Mouse (Mus musculus) heart, embryonic 16.5 days (tissue): ENCODE measurements at regions not wholly inside any gene's neighbourhood (a gene's known extent, or its start where the extent isn't known, plus 50 kb on each side); places are given as distances from the start of the nearest gene placed in this dataset.

Source experiments
- ATAC-seq: fragments of 200-750 bp; cut with Nextera tagmentation; replicated peaks from 2 replicates; pipeline ENCODE4 v1.8.0; 2017; ENCODE audit warnings: moderate number of reproducible peaks; ENCODE audit not compliant: insufficient read depth, low FRiP score; ENCODE audit errors: extremely low read depth
- H3K27ac ChIP-seq: fragments of 300-500 bp; sonication (generic); 2 replicates; pipeline ENCODE4 v1.5.1; 2014; ENCODE audit warnings: mild to moderate bottlenecking, low read length, control low read depth, moderate library complexity
- H3K27me3 ChIP-seq: fragments of 300-500 bp; sonication (generic); 2 replicates; pipeline ENCODE4 v1.6.1; 2014; ENCODE audit warnings: low read length, mixed read lengths; ENCODE audit not compliant: control insufficient read depth, insufficient read depth
- H3K36me3 ChIP-seq: fragments of 300-500 bp; sonication (generic); 2 replicates; pipeline ENCODE4 v1.6.1; 2014; ENCODE audit not compliant: control insufficient read depth, insufficient read depth
- H3K4me1 ChIP-seq: fragments of 300-500 bp; sonication (generic); 2 replicates; pipeline ENCODE4 v1.6.1; 2014; ENCODE audit warnings: low read length, mixed read lengths; ENCODE audit not compliant: control insufficient read depth, insufficient read depth
- H3K4me2 ChIP-seq: fragments of 300-500 bp; sonication (generic); 2 replicates; pipeline ENCODE4 v1.6.1; 2014; ENCODE audit warnings: low read depth, mild to moderate bottlenecking, control low read depth, low read length
- H3K4me3 ChIP-seq: fragments of 300-500 bp; sonication (generic); 2 replicates; pipeline ENCODE4 v1.5.1; 2014; ENCODE audit warnings: mild to moderate bottlenecking, control low read depth, low read length
- H3K9ac ChIP-seq: fragments of 300-500 bp; sonication (generic); 2 replicates; pipeline ENCODE4 v1.6.1; 2014; ENCODE audit warnings: low read length, control low read depth
- H3K9me3 ChIP-seq: fragments of 300-500 bp; sonication (generic); replicated peaks from 2 replicates; pipeline ENCODE4 v1.6.1; 2016; ENCODE audit warnings: low read length; ENCODE audit not compliant: control insufficient read depth
- WGBS: fragments of 180-500 bp; shearing (Covaris S2); extraction: QIAGEN DNeasy Blood & Tissue Kit; methylation state at CpG from one replicate; pipeline ENCODE4 v1.1.7; 2014; 5-methylcytosine and 5-hydroxymethylcytosine counted together

DNA sequence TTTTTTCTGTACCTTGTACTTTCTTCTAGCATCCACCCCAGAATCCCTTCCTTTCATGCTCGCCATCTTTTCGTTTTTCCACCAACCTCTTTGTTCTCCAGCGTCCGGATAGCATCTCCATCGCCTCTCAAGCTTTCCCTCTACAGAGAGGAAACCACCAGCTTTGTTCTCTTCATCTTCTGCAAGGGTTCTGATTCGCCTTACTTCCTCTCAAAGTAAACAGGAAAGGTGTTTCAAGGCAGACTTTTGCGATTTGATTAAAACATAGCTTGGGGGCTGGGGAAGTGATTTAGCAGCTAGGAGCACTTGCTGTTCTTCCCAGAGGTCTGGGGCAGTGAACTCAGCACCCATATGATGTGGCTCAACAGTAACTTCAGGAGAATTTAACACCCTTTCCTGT is 71.4 kb downstream of the Emp1 start:
- Histone ChIP-seq H3K9ac (no peak overlapping the region), H3K27me3 (no peaks in the 10 kb centered on the region), H3K9me3 (peaks cover 4% of the 10 kb centered on the region; the same call in 1 of the 2 replicates), H3K4me2 (no peak overlapping the region), H3K4me1 (no peaks in the 10 kb centered on the region), H3K27ac (no peak overlapping the region), H3K4me3 (no peak overlapping the region), H3K36me3 (no peaks in the 10 kb centered on the region)
- 51% methylated on average over 7 of the region's 7 CpGs for WGBS
- ATAC-seq = no peak

DNA sequence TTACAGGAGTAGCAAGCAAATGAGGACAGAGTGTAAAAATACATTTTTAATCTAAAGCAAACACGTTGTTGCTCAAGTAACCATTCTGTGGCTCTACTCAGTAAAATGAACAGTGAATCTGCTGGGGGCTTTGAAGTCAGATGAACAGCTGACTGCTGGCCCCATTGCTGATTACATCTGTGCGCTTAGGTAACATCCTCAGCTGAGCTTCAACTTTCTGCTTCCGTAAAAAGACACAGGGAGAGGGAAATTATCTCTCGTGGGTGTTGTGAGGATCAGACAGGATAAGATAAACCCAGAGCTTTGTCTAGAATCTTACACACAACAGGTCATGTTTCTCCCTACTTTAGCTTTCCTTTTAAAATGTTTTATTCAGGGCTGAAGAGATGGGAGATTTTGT is 74.0 kb downstream of the Emp1 start:
- Histone ChIP-seq H3K4me1 (no peaks in the 10 kb centered on the region), H3K4me3 (no peak overlapping the region), H3K27me3 (no peaks in the 10 kb centered on the region), H3K36me3 (no peaks in the 10 kb centered on the region), H3K4me2 (no peak overlapping the region), H3K27ac (no peak overlapping the region), H3K9me3 (peaks cover 4% of the 10 kb centered on the region), H3K9ac (no peak overlapping the region)
- WGBS = 57% methylated on average over 4 of the region's 4 CpGs
- no peak for ATAC-seq

DNA sequence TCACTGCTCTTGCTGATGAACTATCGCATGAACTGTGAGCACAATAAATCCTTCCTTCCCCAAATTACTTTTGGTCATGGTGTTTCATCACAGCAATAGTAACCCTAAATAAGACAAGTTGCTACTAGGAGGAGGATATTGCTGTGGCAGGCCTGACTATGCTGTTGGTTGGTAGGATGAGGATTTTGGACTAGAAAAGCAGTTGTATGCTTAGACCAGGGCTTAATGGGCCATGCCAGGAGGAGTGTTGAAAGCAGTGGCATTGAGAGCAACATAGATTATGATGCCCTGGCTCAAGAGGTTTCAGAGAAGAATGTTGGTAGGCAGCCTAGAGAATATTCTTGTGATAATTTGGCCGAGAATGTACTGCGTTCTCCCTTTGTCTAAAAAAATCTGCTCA is 75.9 kb downstream of the Emp1 start:
- Histone ChIP-seq H3K4me1 (no peaks in the 10 kb centered on the region), H3K36me3 (no peaks in the 10 kb centered on the region), H3K4me2 (no peak overlapping the region), H3K9me3 (peaks cover 4% of the 10 kb centered on the region), H3K4me3 (no peak overlapping the region), H3K27me3 (no peaks in the 10 kb centered on the region), H3K27ac (no peak overlapping the region), H3K9ac (no peak overlapping the region)
- 94% methylated on average over 3 of the region's 3 CpGs for WGBS
- ATAC-seq = no peak

DNA sequence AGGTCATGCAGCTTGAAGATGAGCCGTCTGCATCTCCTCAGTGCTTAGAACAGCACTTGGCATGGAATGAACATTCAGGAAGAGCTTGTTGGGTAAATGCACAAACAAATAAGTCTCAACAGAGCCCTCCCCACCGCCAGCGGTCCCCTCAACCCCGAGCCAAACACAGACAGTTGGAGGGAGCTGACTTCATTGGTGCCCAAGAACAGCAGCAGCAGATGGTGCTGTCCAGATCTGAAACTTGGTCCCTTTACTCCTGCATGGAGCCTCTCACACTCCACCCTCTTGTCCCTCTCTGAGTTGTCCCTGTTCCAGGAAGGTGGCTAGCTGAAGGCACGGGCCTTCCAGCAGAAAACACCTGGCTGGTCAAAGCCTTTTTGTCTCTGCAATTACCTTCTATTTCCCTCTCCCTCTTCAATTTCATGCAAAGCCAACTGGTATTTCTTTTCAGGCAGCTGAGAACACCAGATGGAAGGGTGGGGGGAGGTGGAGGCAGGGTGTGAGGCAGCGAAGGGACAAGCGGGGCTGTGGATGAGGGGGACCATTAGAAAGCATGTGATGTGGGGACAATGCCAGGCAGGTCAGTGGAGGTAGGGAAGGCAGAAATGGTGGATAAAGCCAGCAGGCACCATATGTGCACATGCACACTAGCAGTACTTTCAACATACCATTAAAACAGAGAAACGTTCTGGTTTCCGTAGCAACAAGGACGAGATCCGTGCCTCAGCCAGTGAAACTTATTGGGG is 79.0 kb downstream of the Emp1 start:
- Histone ChIP-seq H3K4me1 (no peaks in the 10 kb centered on the region), H3K27me3 (no peaks in the 10 kb centered on the region), H3K27ac (no peak overlapping the region), H3K4me3 (no peak overlapping the region), H3K9me3 (peaks cover 4% of the 10 kb centered on the region), H3K36me3 (no peaks in the 10 kb centered on the region), H3K9ac (no peak overlapping the region), H3K4me2 (no peak overlapping the region)
- no peak for ATAC-seq
- WGBS = 77% methylated on average over 11 of the region's 11 CpGs

DNA sequence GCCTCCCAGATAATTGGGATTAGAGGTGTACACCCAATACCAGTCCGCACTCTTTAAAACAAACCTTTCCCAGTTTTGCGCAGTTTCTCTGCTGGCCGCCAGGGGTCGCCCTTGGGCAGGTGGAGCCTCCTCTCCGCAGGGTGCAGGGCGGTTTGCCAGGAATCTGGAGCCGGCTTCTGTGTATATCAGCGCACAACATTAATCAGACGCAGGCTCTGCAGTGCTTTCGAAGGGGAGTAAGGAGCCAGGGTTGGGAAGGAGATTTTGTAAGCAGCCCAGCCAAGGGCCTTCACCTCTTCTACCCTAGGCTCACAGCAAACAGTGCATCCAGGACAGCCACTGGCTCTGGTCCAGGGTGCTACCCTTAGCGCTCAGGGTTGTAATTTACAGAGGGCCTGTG is 82.3 kb downstream of the Emp1 start:
- Histone ChIP-seq H3K4me2 (peak overlapping the region; percentile 44), H3K9me3 (no peaks in the 10 kb centered on the region; the same call in 1 of the 2 replicates)

DNA sequence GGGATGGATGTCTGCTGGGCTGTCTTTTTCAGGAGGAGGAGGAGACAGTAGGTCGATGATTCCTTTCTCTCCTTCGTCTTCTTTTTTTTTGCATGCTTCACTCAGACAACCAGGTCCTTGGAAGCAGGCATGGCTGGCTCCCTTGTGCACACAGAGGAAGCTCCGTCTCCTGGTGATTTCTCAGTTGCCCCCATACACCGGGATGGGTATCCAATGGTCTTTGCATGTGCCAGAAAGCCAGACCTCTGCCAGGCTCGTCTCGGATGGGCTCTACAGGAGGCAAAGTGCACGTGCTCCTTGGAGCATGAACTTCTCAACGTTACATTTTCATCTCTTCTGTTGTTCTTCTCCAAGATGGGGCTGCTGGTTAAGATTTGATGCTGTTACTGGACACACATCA is 82.7 kb downstream of the Emp1 start:
- no peak for ATAC-seq
- Histone ChIP-seq H3K4me1 (no peaks in the 10 kb centered on the region), H3K9me3 (no peaks in the 10 kb centered on the region), H3K27ac (no peak overlapping the region), H3K4me3 (no peak overlapping the region), H3K27me3 (no peaks in the 10 kb centered on the region), H3K9ac (no peak overlapping the region), H3K36me3 (no peaks in the 10 kb centered on the region), H3K4me2 (peak overlapping the region; percentile 44)
- 46% methylated on average over 8 of the region's 8 CpGs for WGBS

More for the DNA sequence above, 82.3 kb downstream of the Emp1 start:
- H3K4me1 ChIP-seq = no peaks in the 10 kb centered on the region
- H3K27ac ChIP-seq = no peak overlapping the region
- ATAC-seq = peak; percentile 86
- H3K36me3 ChIP-seq = no peaks in the 10 kb centered on the region
- H3K4me3 ChIP-seq = no peak overlapping the region
- no peaks in the 10 kb centered on the region for H3K27me3 ChIP-seq
- H3K9ac ChIP-seq = no peak overlapping the region
- WGBS = 4% methylated on average over 11 of the region's 11 CpGs

DNA sequence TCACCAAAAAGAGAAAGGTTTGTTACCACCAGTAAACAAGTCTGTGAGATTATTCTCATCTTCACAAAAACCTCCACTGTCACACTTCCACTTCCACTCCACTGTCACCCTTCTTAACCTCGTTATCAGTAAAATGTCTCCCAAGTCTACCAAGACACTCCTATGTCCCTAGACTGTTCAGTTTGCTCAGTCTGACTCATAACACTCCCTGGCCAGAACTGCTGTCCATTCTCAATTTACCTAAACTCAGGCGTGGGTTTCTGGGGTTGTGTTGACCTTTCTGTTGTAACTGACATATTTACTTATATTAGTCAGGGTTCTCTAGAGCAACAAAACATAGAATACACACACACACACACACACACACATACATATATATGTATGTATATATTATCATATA is 85.5 kb downstream of the Emp1 start:
- H3K9me3 ChIP-seq = no peaks in the 10 kb centered on the region
- 62% methylated on average over 2 of the region's 2 CpGs for WGBS
- ATAC-seq = no peak
- H3K27ac ChIP-seq = no peak overlapping the region
- H3K4me1 ChIP-seq = no peaks in the 10 kb centered on the region
- no peak overlapping the region for H3K4me3 ChIP-seq
- H3K27me3 ChIP-seq = no peaks in the 10 kb centered on the region
- no peak overlapping the region for H3K4me2 ChIP-seq
- no peak overlapping the region for H3K9ac ChIP-seq
- no peaks in the 10 kb centered on the region for H3K36me3 ChIP-seq

DNA sequence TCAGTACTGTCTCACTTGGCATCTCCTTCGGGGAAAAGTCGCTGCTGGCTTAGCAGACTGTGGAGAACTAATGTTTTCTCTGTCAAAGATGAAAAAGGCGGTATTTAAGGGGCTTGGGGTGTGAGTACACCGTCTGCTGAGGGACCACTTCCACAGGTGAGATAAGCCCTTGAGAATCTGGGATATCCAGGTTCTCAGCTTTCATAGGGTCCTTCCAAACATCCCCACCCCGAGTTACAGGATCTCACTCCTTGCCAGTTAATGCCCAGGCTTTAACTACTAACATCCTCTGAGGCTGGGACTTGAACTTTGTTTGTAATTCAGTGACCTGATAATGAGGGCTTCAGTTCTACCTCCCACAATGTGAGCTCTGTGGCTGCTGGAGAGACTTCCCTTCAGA is 86.9 kb downstream of the Emp1 start:
- no peaks in the 10 kb centered on the region for H3K27me3 ChIP-seq
- no peaks in the 10 kb centered on the region; the same call in 1 of the 2 replicates for H3K9me3 ChIP-seq
- ATAC-seq = no peak
- H3K4me2 ChIP-seq = no peak overlapping the region
- H3K4me1 ChIP-seq = no peaks in the 10 kb centered on the region
- H3K9ac ChIP-seq = no peak overlapping the region
- WGBS = 63% methylated on average over 5 of the region's 5 CpGs
- H3K36me3 ChIP-seq = no peaks in the 10 kb centered on the region
- no peak overlapping the region for H3K4me3 ChIP-seq
- H3K27ac ChIP-seq = no peak overlapping the region

DNA sequence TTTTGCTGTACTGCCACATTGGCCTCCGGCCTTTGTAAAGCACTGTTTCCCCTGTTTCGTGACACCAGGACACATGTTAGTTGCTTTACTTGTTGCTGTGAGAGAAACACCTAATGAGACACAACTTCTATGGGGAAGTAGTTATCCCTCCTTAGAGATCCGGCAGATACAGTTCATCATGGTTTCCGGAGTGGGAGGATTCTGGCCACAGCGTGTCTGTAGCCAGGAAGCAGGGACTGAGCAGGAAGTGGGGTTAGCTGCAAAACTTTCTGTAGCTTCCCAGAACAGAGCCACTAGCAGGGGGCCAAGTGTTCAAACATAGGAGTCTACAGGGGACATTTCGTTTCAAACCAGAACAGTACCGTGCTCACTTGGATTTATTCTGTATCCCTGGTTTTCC is 88.2 kb downstream of the Emp1 start:
- no peak overlapping the region for H3K4me3 ChIP-seq
- peak; percentile 52; the same call in 1 of the 2 replicates for ATAC-seq
- no peak overlapping the region for H3K4me2 ChIP-seq
- H3K27me3 ChIP-seq = no peaks in the 10 kb centered on the region
- H3K36me3 ChIP-seq = no peaks in the 10 kb centered on the region
- no peak overlapping the region for H3K9ac ChIP-seq
- no peak overlapping the region for H3K27ac ChIP-seq
- H3K9me3 ChIP-seq = no peaks in the 10 kb centered on the region; the same call in 1 of the 2 replicates
- no peaks in the 10 kb centered on the region for H3K4me1 ChIP-seq
- WGBS = 64% methylated on average over 7 of the region's 7 CpGs
